Mouse (Mus musculus) embryo, embryonic 11 days (tissue): ENCODE results near the gene Trim44.

Experiments
- DNase-seq: peaks from one replicate; pipeline ENCODE4 v3.0.0-alpha.2; 2015

Gene Trim44

DNA sequence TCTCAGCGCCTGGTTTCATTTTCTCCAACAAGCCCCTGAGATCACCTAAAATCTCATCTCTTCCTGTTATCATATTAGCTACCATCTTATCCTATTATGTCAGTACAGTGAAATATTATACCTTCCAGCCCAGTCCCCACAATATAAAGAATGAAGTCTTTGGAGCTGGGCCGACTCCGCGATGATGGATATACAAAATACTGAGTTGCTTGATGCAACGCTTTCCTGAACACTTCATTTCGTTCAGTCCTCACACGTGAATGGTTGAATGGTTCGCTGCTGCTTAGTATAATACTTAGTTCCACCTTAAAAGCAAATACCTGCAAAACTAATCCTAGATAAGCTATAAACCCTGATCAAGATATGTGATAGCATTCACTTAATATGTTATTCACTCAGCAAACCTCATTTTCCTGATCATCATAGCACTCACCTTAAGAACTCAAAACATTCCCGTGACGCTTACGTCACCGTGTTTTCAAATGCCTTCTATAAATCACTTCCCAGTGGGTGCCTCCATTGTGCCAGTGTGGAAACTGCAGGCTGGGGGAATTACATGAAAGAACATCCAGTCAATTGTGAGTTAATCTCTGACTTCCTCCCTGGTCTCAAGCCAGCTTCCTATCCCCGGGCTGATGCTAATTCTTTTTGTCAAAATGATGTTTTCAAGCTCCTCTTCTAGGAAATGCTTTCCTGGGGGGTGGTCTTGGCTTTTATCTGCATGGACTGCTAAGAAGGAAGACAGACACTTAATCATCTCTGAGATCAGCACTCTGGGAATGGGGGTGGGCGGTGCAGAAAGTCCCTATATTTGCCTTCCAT is at the start of gene Trim44:
TSS of gene Trim44 (minus strand) at position 466 of the 822 bp plus-strand sequence.
- peak; percentile 63 for DNase-seq

- DNase-seq, result no peak
Observed at GRCm38 (mm10) chr2:102455126-102455525, 47.5 kb upstream of the Trim44 start.

GRCm38 (mm10) chr2:102453447-102453846 is 45.8 kb upstream of the Trim44 start:
- peak; percentile 55 for DNase-seq

GRCm38 (mm10) chr2:102451671-102452549 is 44.3 kb upstream of the Trim44 start, which contains the start of gene Fjx1:
TSS of gene Fjx1 (minus strand) at chr2:102452499.
- DNase-seq, result peak; percentile 95

DNA sequence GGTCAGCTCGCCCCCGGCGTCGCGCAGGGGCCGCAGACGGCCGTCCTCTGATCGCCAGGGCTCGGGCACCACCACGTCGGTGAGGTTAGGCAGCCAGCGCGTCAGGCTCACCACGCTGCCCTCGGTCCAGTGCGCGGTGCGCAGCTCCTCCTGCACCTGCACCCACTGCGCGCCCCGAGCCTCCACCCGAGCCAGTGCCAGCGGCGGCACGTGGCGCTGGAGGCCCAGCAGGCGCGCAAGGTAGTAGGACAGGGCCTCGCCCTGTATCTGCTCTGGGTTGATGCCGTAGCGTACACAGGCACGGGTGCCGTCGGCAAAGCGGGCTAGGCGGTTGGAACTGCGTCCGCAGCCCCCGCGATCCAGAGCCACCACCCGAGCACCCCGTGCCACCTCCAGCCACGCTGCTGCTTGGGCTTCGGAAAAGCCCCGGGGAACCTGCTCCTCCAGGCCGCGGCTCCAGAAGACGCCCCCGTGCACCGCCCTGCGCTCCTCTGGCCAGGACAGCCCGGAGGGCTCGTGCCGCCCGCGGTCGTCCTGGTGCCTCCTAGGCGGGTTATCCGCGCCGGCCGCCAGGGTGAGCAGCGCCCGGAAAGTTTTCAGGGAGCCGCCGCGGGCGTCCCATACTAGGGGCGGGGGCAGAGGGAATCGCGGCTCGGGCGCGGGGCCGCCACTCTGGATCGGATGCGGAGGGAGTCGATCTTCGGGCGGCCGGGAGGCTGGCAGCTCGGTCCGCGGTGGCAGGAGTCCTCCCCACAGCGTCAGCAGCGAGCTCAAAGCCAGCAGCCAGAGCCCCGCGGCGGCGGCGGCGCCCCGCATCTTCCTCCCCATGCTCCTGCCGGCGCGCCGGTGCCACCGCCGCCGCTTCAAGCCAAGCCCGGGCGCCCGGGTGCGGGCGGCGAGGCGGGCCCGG is 43.4 kb upstream of the Trim44 start:
- peak; percentile 71 for DNase-seq

- peak; percentile 82 for DNase-seq
Observed at GRCm38 (mm10) chr2:102450248-102450760, 42.7 kb upstream of the Trim44 start.

DNA sequence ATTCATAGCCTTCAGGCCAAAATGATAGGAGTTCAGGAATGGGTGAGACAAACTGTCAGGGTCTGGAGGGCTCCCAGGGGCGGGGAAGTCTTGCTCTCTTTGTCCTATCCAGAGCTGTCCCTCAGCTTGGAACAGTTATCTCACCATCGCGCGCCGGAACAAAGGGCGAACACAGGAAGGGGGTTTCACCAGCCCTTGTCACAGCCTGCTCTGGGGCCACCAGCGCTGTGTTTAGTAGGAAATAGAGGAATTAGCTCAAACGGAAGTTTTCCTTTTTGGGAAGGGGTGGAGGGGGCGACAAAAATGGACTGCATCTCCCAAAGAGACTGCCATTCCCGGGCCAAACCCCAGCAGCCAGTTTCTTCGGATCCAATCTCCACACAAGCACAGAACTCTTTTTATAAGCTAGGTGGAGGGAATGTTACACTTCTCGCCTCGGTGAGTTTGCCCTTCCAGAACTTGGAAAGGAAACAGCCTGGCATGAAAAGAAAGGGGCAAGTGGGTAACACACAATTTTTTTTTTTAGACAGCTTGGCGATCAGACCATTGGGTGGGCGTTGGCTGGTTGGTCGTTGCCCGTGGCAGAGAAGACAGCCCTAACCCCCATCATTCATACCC is 42.1 kb upstream of the Trim44 start:
- peak; percentile 84 for DNase-seq

DNA sequence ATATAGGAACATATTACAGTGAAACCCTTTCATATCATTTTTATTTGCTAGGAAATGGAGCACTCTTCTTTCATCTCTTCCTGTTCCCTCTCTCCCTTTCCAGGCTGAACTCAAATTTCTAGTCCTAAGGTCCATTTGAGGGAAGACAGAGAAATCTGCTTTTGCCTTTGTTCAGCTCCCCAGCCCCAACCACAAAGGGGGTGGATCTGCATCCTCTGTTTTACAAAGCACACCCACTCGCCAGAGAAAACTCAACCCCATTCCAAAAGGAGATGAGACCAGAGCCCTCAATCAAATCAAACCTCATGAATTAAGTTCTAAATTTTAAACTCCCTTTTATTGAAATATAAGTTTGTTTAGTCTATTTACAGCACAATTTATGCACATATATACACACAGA is 41.4 kb upstream of the Trim44 start:
- DNase-seq, result no peak

GRCm38 (mm10) chr2:102447831-102448230 is 40.2 kb upstream of the Trim44 start:
- no peak for DNase-seq

DNA sequence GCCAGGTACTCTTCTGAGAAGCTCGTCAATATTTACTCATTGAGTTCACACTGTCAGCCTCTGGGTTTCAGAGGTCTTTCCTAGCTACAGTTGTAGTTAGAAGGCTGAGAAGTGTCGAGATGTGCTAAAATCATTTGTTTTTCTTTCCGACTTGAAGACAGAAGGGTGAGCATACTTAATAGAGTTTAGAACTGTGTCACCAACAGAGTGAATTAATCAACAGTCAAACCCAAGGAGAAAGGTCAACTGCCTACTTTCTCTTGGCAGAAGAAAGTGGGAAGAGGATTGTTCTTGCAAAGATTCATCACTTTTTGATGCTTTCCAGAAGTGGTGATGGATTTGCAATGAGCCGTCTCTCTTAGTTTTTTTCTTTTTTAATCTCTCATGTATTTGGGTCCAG is 39.2 kb upstream of the Trim44 start:
- no peak for DNase-seq

DNA sequence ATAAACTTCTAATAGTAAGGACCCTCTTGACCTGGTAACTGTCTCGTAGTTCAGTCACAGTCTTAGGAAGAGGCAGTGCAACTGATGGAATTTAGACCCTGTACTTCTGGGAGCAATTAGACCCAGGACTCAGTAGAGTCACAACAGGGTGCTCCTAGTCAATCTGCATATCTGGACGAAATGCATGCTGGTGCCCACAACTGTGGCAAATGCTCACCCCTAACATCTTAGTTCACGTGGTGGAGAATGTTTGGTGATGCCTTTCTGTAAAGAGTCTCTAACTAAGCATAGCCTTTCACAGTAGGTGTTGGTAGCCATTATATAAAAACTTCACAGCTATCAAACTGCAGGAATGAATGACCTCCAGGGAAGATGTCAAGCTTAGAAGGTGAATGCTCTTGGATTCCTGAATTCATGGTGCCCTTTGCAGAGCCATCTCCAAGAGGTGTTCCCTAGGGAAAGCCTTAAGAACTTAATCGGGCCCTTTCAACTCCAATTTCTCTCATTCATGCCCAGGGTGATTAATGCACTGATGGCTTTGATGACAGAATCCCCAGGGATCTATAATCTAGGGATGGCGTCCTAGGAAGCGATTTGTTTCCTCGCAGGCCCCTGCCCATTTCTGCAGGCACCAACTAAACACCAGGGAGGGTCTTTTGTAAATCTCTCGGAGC is 29.9 kb upstream of the Trim44 start:
- DNase-seq, result no peak

DNA sequence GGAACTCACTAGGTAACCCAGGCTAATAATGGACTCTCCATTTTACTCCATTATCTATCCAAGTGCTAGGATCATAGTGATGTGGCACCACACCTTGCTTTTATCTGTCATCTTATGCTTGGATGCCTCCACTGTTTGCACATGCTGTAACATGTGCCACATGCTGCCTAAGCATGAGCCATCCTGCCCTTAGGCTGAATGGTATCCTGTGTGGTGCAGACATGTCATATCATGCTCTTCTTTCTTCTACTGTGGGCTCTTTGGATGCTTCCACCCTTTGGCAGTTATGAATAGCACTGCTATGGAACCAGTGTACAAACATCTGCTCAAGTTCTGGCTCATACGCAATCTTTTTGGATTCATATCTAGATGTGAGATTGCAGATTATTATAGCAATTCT is 26.3 kb upstream of the Trim44 start:
- no peak for DNase-seq

DNA sequence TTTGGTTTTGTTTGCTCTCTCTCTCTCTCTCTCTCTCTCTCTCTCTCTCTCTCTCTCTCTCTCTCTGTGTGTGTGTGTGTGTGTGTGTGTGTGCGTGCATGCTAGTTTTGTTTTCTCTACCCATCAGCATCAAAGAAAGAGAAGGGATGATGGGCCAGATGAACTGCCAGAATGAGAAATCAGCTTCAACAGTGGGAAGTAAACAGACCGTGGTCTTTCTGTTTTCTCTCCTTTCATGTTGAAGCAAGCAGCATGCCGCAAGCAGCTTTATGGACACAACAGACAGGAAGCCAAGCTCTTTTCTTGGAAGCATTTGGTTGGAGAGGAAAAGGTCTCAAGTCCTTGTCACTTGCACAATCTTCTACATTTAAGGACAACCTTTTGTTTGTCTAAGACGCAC is 23.5 kb upstream of the Trim44 start:
- no peak for DNase-seq

DNA sequence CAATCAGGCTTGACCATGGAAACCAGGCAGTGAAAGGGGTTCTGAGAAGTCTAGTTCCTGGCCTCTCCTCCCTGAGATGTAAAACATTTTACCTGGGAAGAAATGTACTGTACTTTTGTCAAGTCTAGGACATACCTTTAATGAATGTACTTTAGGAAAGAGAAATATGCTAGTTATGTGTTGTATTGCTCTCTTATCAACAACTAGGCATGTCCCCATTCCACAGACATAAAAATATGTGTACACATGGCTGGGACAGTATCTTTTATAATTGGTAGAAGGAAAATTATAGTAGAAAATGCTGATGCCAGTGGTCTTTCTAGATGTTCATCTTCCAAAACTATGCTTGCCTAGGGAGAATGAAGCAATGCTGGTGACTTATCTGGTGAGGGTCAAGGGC is 20.3 kb upstream of the Trim44 start:
- DNase-seq, result no peak

- no peak for DNase-seq
Observed at GRCm38 (mm10) chr2:102426434-102426833, 18.8 kb upstream of the Trim44 start.

DNA sequence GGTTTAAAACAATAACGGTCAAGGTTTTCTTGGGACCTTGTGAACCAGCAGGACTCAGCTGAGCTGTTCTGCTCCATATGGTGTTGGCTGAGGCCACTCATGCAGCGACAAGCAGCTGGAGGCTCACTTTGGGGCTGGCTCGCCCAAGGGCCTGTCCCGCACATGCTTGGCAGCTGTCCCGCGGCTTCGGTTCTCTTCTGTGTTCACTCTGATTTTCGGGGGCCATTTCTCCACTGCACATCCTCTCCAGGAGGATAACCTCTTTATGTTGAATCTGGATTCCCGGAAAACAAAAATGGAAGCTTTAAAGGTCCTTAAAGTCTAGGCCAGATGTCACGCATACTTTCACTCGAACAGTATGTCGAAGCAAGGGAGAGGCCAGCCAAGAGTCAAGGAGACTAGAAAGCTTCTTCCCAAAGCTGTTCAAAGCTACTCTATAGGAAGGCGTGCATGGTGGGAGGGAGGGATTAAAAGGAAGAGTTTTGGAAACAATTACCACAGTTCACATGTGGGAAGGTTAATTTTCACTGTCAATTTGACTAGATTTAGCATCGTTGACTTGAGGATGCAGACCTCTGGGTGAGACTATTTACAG is 8.6 kb upstream of the Trim44 start:
- no peak for DNase-seq

GRCm38 (mm10) chr2:102412738-102413137 is 5.1 kb upstream of the Trim44 start:
- DNase-seq, result no peak

GRCm38 (mm10) chr2:102410615-102411014 is 3.0 kb upstream of the Trim44 start:
- DNase-seq, result no peak

GRCm38 (mm10) chr2:102409741-102410140 is 2.1 kb upstream of the Trim44 start:
- no peak for DNase-seq

- no peak for DNase-seq
Observed at GRCm38 (mm10) chr2:102406324-102407304, 1.0 kb downstream of the Trim44 start.
